Mouse (Mus musculus) liver, postnatal 0 days (tissue): Measurements from ENCODE around the gene Map3k1. TPM values are rescaled to one million over a fixed set of nuclear protein-coding genes. Genes with fewer than 3 reads are reported as not detected.
A peak's percentile ranks its signal among the peaks of the same experiment; 100 is the strongest.

Source experiments
- ATAC-seq: fragments of 200-750 bp; cut with Nextera tagmentation; 2 replicates; pipeline ENCODE4 v1.8.0; 2017; ENCODE audit warnings: mild to moderate bottlenecking, moderate library complexity
- DNase-seq: peaks from one replicate; pipeline ENCODE4 v3.0.0-alpha.2; 2016
- H3K27ac ChIP-seq: fragments of 300-500 bp; sonication (generic); 2 replicates; pipeline ENCODE4 v1.5.1; 2014; ENCODE audit warnings: antibody characterized with exemption, moderate library complexity, mild to moderate bottlenecking, low read depth
- H3K27me3 ChIP-seq: fragments of 300-500 bp; sonication (generic); 2 replicates; pipeline ENCODE4 v1.6.1; 2014; ENCODE audit warnings: low read length, control low read depth, mixed read lengths; ENCODE audit not compliant: insufficient read depth
- H3K36me3 ChIP-seq: fragments of 300-500 bp; sonication (generic); replicated peaks from 2 replicates; pipeline ENCODE4 v1.6.1; 2014; ENCODE audit warnings: mild to moderate bottlenecking, control low read depth, low read length, moderate library complexity, mixed read lengths; ENCODE audit not compliant: insufficient read depth
- H3K4me1 ChIP-seq: fragments of 300-500 bp; sonication (generic); 2 replicates; pipeline ENCODE4 v1.6.1; 2014; ENCODE audit warnings: antibody characterized with exemption, mild to moderate bottlenecking, control low read depth; ENCODE audit not compliant: insufficient read depth
- H3K4me2 ChIP-seq: fragments of 300-500 bp; sonication (generic); 2 replicates; pipeline ENCODE4 v1.6.1; 2014; ENCODE audit warnings: low read depth, mild to moderate bottlenecking, low read length, moderate library complexity, mixed read lengths
- H3K4me3 ChIP-seq: fragments of 300-500 bp; sonication (generic); 2 replicates; pipeline ENCODE4 v1.5.1; 2014; ENCODE audit warnings: low read depth, low read length
- H3K9ac ChIP-seq: fragments of 300-500 bp; sonication (generic); replicated peaks from 2 replicates; pipeline ENCODE4 v1.6.1; 2014; ENCODE audit warnings: mild to moderate bottlenecking, moderate library complexity
- H3K9me3 ChIP-seq: fragments of 300-500 bp; sonication (generic); 2 replicates; pipeline ENCODE4 v1.6.1; 2016; ENCODE audit warnings: mild to moderate bottlenecking, control low read depth, low read length, mixed read lengths
- CTCF ChIP-seq: sonication (generic); IDR thresholded peaks from 2 replicates; pipeline ENCODE4 v1.5.1; 2016; ENCODE audit warnings: antibody characterized with exemption, low read depth
- EP300 ChIP-seq: IDR thresholded peaks from 2 replicates; pipeline ENCODE4 v1.6.1; 2016; ENCODE audit warnings: antibody characterized with exemption, low read depth, mild to moderate bottlenecking
- WGBS: fragments of 180-500 bp; shearing (Covaris S2); extraction: QIAGEN DNeasy Blood & Tissue Kit; methylation state at CpG from one replicate; pipeline ENCODE4 v1.1.7; 2014; ENCODE audit not compliant: insufficient replicate concordance; 5-methylcytosine and 5-hydroxymethylcytosine counted together
- polyA plus RNA-seq: library from polyadenylated mRNA; unstranded; fragments of >200 nt; fragmentation: Nextera tagmentation; extraction: Ambion mirVana; gene quantifications from 2 replicates; pipeline ENCODE4 v1.2.1, GENCODE M21; 2015

The Map3k1 gene
- polyA plus RNA-seq, 1 experiment from 2014 or later, result 11.5 TPM

GRCm38 (mm10) chr13:111788882-111789281 lies 19.9 kb downstream of the Map3k1 start:
- TF ChIP-seq EP300, result no peak
- TF ChIP-seq CTCF, result no peak
- 73% methylated on average over 9 of the region's 9 CpGs for WGBS
- peaks cover 4% of the 10 kb centered on the region for H3K36me3 ChIP-seq
- peak overlapping the region; percentile 54 for H3K4me2 ChIP-seq
- H3K4me1 ChIP-seq, result peaks cover 45% of the 10 kb centered on the region
- H3K27me3 ChIP-seq, result no peaks in the 10 kb centered on the region
- no peak for DNase-seq
- H3K4me3 ChIP-seq, result no peak overlapping the region
- H3K9me3 ChIP-seq, result no peaks in the 10 kb centered on the region
- H3K27ac ChIP-seq, result peak overlapping the region; percentile 20; the same call in 1 of the 2 replicates
- ATAC-seq, result no peak; the same call in 1 of the 2 replicates
- H3K9ac ChIP-seq, result peak overlapping the region; percentile 39

GRCm38 (mm10) chr13:111787857-111788619 lies 20.8 kb downstream of the Map3k1 start:
- Histone ChIP-seq H3K9ac (peak overlapping the region; percentile 39; the same call in 1 of the 2 replicates), H3K27me3 (no peaks in the 10 kb centered on the region), H3K4me2 (peak overlapping the region; percentile 54), H3K9me3 (no peaks in the 10 kb centered on the region), H3K4me1 (peaks cover 45% of the 10 kb centered on the region), H3K4me3 (no peak overlapping the region), H3K36me3 (peaks cover 11% of the 10 kb centered on the region), H3K27ac (peak overlapping the region; percentile 24; the same call in 1 of the 2 replicates)
- WGBS, result 29% methylated on average over 18 of the region's 18 CpGs
- peak; percentile 86 for DNase-seq
- ATAC-seq, result peak; percentile 66
- TF ChIP-seq EP300, result peak; percentile 40; the same call in 1 of the 2 replicates
- peak; percentile 80 for TF ChIP-seq CTCF

GRCm38 (mm10) chr13:111786584-111786983 lies 22.2 kb downstream of the Map3k1 start:
- no peaks in the 10 kb centered on the region for H3K9me3 ChIP-seq
- TF ChIP-seq EP300 (no peak), CTCF (no peak)
- peaks cover 32% of the 10 kb centered on the region for H3K4me1 ChIP-seq
- no peak overlapping the region for H3K9ac ChIP-seq
- no peaks in the 10 kb centered on the region for H3K27me3 ChIP-seq
- no peak overlapping the region for H3K4me2 ChIP-seq
- DNase-seq (no peak), ATAC-seq (no peak)
- no peak overlapping the region for H3K4me3 ChIP-seq
- H3K27ac ChIP-seq, result no peak overlapping the region
- peaks cover 15% of the 10 kb centered on the region for H3K36me3 ChIP-seq
- WGBS, result 96% methylated on average over 7 of the region's 7 CpGs

- Histone ChIP-seq H3K4me1 (peaks cover 6% of the 10 kb centered on the region), H3K36me3 (peaks cover 10% of the 10 kb centered on the region), H3K27ac (no peak overlapping the region), H3K9ac (no peak overlapping the region), H3K4me2 (no peak overlapping the region), H3K9me3 (no peaks in the 10 kb centered on the region), H3K27me3 (no peaks in the 10 kb centered on the region), H3K4me3 (no peak overlapping the region)
- DNase-seq, result no peak
- 88% methylated on average over 8 of the region's 8 CpGs for WGBS
- ATAC-seq, result no peak
- TF ChIP-seq CTCF, result no peak
- no peak for TF ChIP-seq EP300
These were observed 25.3 kb downstream of the Map3k1 start for GRCm38 (mm10) chr13:111783451-111783850.

- H3K27ac ChIP-seq, result no peak overlapping the region
- no peak for DNase-seq
- peaks cover 25% of the 10 kb centered on the region for H3K36me3 ChIP-seq
- H3K27me3 ChIP-seq, result no peaks in the 10 kb centered on the region
- H3K9me3 ChIP-seq, result no peaks in the 10 kb centered on the region
- H3K4me2 ChIP-seq, result no peak overlapping the region
- TF ChIP-seq EP300 (no peak), CTCF (no peak)
- ATAC-seq, result no peak
- H3K4me3 ChIP-seq, result no peak overlapping the region
- WGBS, result 66% methylated on average over 5 of the region's 5 CpGs
- H3K4me1 ChIP-seq, result peaks cover 3% of the 10 kb centered on the region
- no peak overlapping the region for H3K9ac ChIP-seq
These were observed 29.3 kb downstream of the Map3k1 start for GRCm38 (mm10) chr13:111779471-111779870.

- ATAC-seq, result peak; percentile 35; the same call in 1 of the 2 replicates
- Histone ChIP-seq H3K4me1 (peaks cover 3% of the 10 kb centered on the region), H3K4me3 (no peak overlapping the region), H3K4me2 (no peak overlapping the region; the same call in 1 of the 2 replicates), H3K9me3 (no peaks in the 10 kb centered on the region), H3K27me3 (no peaks in the 10 kb centered on the region), H3K36me3 (peaks cover 30% of the 10 kb centered on the region), H3K27ac (peak overlapping the region; percentile 12; the same call in 1 of the 2 replicates), H3K9ac (no peak overlapping the region)
- TF ChIP-seq CTCF, result no peak
- TF ChIP-seq EP300, result no peak
- WGBS, result 28% methylated on average over 6 of the region's 6 CpGs
- no peak for DNase-seq
These were observed 30.2 kb downstream of the Map3k1 start for GRCm38 (mm10) chr13:111778606-111779005.
